Mouse (Mus musculus) hindbrain, embryonic 14.5 days (tissue): ENCODE measurements around the gene Cntfr. TPM values are rescaled to one million over a fixed set of nuclear protein-coding genes. Genes with fewer than 3 reads are reported as not detected.

Source experiments
- ATAC-seq: fragments of 200-750 bp; cut with Nextera tagmentation; 2 replicates; pipeline ENCODE4 v1.8.0; 2017; ENCODE audit warnings: moderate number of reproducible peaks, mild to moderate bottlenecking, moderate TSS enrichment, moderate library complexity; ENCODE audit not compliant: low FRiP score
- DNase-seq: peaks from one replicate; pipeline ENCODE4 v3.0.0-alpha.2; 2015; ENCODE audit warnings: low spot score
- H3K27ac ChIP-seq: fragments of 300-500 bp; sonication (generic); 2 replicates; pipeline ENCODE4 v1.5.1; 2014; ENCODE audit warnings: mild to moderate bottlenecking, moderate library complexity
- H3K27me3 ChIP-seq: fragments of 300-500 bp; sonication (generic); 2 replicates; pipeline ENCODE4 v1.6.1; 2014; ENCODE audit warnings: mild to moderate bottlenecking, low read length, mixed read lengths; ENCODE audit not compliant: control insufficient read depth, insufficient read depth
- H3K36me3 ChIP-seq: fragments of 300-500 bp; sonication (generic); replicated peaks from 2 replicates; pipeline ENCODE4 v1.6.1; 2014; ENCODE audit not compliant: control insufficient read depth, insufficient read depth
- H3K4me1 ChIP-seq: fragments of 300-500 bp; sonication (generic); replicated peaks from 2 replicates; pipeline ENCODE4 v1.6.1; 2014; ENCODE audit warnings: antibody characterized with exemption, low read length, mixed read lengths; ENCODE audit not compliant: control insufficient read depth, insufficient read depth
- H3K4me2 ChIP-seq: fragments of 300-500 bp; sonication (generic); replicated peaks from 2 replicates; pipeline ENCODE4 v1.6.1; 2014; ENCODE audit warnings: mild to moderate bottlenecking, moderate library complexity
- H3K4me3 ChIP-seq: fragments of 300-500 bp; sonication (generic); replicated peaks from 2 replicates; pipeline ENCODE4 v1.5.1; 2014; ENCODE audit warnings: mild to moderate bottlenecking, low read length
- H3K9ac ChIP-seq: fragments of 300-500 bp; sonication (generic); 2 replicates; pipeline ENCODE4 v1.6.1; 2014
- H3K9me3 ChIP-seq: fragments of 300-500 bp; sonication (generic); 2 replicates; pipeline ENCODE4 v1.6.1; 2016; ENCODE audit warnings: low read length; ENCODE audit not compliant: control insufficient read depth
- WGBS: fragments of 180-500 bp; shearing (Covaris S2); extraction: QIAGEN DNeasy Blood & Tissue Kit; methylation state at CpG from one replicate; pipeline ENCODE4 v1.1.7; 2014; 5-methylcytosine and 5-hydroxymethylcytosine counted together
- polyA plus RNA-seq: library from polyadenylated mRNA; unstranded; fragments of >200 nt; fragmentation: Nextera tagmentation; extraction: Ambion mirVana; gene quantifications from 2 replicates; pipeline ENCODE4 v1.2.1, GENCODE M21; 2014

Gene Cntfr
- polyA plus RNA-seq, 1 experiment from 2014 or later: 21.8 TPM

DNA sequence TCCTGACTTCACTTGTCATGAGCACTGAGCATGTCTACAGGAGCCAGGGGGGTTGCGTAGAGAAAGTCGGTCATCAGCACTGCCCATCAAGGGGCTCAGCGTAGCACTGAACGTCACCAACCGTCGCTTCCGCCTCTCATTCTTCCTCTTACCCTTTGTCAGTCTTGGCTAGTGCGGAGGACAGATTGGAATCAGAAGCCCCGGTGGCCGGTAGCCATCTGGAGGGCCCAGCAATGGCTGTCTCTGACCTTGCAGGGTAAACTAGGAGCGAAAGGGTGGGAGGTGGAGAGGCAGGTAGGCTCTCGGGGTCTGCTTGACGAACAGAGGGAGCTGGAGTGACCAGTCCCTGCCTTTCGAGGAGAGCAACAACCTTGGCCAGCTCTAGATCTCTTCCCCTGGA, 74.8 kb downstream of the Cntfr start:
- Histone ChIP-seq H3K4me1 (peaks cover 21% of the 10 kb centered on the region), H3K27me3 (no peaks in the 10 kb centered on the region), H3K4me3 (no peak overlapping the region), H3K9me3 (no peaks in the 10 kb centered on the region), H3K9ac (no peak overlapping the region), H3K27ac (no peak overlapping the region), H3K4me2 (no peak overlapping the region), H3K36me3 (no peaks in the 10 kb centered on the region)
- 88% methylated on average over 14 of the region's 14 CpGs for WGBS
- DNase-seq: no peak
- ATAC-seq: no peak

GRCm38 (mm10) chr4:41618916-41619746, 77.8 kb downstream of the Cntfr start:
- Histone ChIP-seq H3K36me3 (no peaks in the 10 kb centered on the region), H3K4me3 (no peak overlapping the region), H3K4me2 (no peak overlapping the region), H3K27me3 (no peaks in the 10 kb centered on the region), H3K27ac (peak overlapping the region; percentile 27), H3K4me1 (peaks cover 29% of the 10 kb centered on the region), H3K9me3 (no peaks in the 10 kb centered on the region), H3K9ac (no peak overlapping the region)
- ATAC-seq (peak; percentile 49; the same call in 1 of the 2 replicates), DNase-seq (peak; percentile 47)
- WGBS: 44% methylated on average over 12 of the region's 12 CpGs

DNA sequence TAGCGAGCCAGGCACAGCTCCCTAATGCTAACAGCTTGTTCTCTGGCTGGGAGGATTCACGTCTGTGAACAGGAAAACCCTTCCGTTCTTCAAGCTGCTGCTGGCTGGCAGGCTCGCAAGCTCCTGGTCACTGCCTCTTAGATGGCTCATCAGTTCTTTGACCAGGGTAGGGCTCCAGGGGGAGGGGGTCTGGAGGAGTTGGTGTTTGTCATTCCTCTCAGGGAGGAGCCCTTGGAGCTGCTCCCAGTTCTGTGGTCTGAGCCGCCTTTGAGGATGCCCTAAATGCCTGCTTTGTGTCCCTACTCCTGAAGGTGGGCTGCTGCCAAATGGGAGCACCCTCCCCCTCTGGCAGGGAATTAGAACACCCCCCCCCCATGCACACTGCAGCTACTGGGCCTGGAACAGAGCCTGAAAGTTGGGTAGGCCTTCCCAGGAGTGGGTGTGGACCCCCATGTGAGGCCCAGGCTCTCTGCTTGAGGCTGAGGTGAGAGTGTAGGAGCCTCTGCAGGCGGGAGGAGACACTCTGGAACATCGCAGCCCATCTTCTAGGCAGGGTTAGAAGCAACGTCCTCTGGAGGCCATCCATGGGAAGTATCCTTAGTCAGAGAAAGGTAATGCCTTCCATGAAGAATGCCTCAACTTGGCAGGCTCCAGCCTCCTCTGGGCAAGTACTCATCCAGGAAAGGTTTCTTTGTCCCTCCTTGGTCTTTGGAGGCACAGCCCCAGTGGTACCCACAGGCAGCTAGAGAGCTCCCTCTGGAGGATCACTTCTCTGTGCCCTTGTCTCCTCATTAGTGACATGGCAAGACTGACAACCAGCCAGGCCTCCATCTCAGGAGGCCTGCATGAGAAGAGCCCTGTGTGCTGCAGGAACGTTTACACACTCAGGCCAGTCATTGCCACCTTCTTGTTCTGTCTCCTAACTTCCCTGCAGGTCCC, 81.0 kb downstream of the Cntfr start:
- Histone ChIP-seq H3K9ac (no peak overlapping the region), H3K27ac (peak overlapping the region; percentile 66), H3K36me3 (no peaks in the 10 kb centered on the region), H3K4me2 (no peak overlapping the region), H3K4me3 (no peak overlapping the region), H3K4me1 (peaks cover 35% of the 10 kb centered on the region), H3K9me3 (no peaks in the 10 kb centered on the region), H3K27me3 (no peaks in the 10 kb centered on the region)
- ATAC-seq (peak; percentile 76), DNase-seq (peak; percentile 61)
- 53% methylated on average over 9 of the region's 9 CpGs for WGBS

GRCm38 (mm10) chr4:41614156-41614555, 82.7 kb downstream of the Cntfr start:
- no peaks in the 10 kb centered on the region for H3K27me3 ChIP-seq
- ATAC-seq: no peak
- H3K9ac ChIP-seq: no peak overlapping the region
- no peaks in the 10 kb centered on the region for H3K9me3 ChIP-seq
- no peak overlapping the region for H3K4me3 ChIP-seq
- no peaks in the 10 kb centered on the region for H3K36me3 ChIP-seq
- DNase-seq: peak; percentile 87
- 0 out of 2 replicates have a peak overlapping the region, but pooled peaks have one; percentile 7 for H3K27ac ChIP-seq
- peaks cover 29% of the 10 kb centered on the region for H3K4me1 ChIP-seq
- 5% methylated on average over 7 of the region's 7 CpGs for WGBS
- no peak overlapping the region for H3K4me2 ChIP-seq

DNA sequence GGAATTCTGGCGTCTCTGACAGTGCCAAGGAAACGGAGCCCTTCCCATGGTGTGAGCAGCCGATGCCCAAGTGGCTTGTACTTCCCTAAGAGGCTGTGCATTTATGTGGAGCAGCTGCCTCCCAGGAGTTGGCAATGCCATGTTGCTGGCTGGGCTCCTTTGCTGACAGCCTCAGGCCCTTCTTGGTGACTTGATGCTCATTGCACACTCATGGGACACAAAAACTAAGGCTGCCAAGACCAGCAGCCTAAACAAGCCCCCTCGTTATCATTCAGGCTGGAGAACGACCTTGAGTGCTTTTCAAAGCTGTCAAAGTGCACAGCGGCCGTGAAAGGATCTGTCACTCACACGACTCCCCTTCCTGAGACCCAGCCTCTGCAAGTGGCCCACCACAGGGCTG, 84.7 kb downstream of the Cntfr start:
- Histone ChIP-seq H3K36me3 (no peaks in the 10 kb centered on the region), H3K4me1 (peaks cover 14% of the 10 kb centered on the region; the same call in 1 of the 2 replicates), H3K27me3 (no peaks in the 10 kb centered on the region), H3K9ac (no peak overlapping the region), H3K4me2 (no peak overlapping the region), H3K27ac (peak overlapping the region; percentile 23; the same call in 1 of the 2 replicates), H3K4me3 (no peak overlapping the region), H3K9me3 (no peaks in the 10 kb centered on the region)
- 15% methylated on average over 8 of the region's 8 CpGs for WGBS
- ATAC-seq (peak; percentile 72), DNase-seq (peak; percentile 73)

GRCm38 (mm10) chr4:41610594-41610980, 86.3 kb downstream of the Cntfr start:
- WGBS: 39% methylated on average over 6 of the region's 6 CpGs
- DNase-seq: no peak
- no peak overlapping the region for H3K4me3 ChIP-seq
- no peak overlapping the region for H3K27ac ChIP-seq
- no peak for ATAC-seq
- H3K4me1 ChIP-seq: peaks cover 14% of the 10 kb centered on the region; the same call in 1 of the 2 replicates
- H3K27me3 ChIP-seq: no peaks in the 10 kb centered on the region
- H3K9ac ChIP-seq: no peak overlapping the region
- no peaks in the 10 kb centered on the region for H3K36me3 ChIP-seq
- no peaks in the 10 kb centered on the region for H3K9me3 ChIP-seq
- no peak overlapping the region for H3K4me2 ChIP-seq

GRCm38 (mm10) chr4:41609681-41610593, 87.0 kb downstream of the Cntfr start:
- Histone ChIP-seq H3K27me3 (no peaks in the 10 kb centered on the region), H3K9me3 (no peaks in the 10 kb centered on the region), H3K4me3 (no peak overlapping the region), H3K4me1 (peaks cover 12% of the 10 kb centered on the region; the same call in 1 of the 2 replicates), H3K4me2 (no peak overlapping the region), H3K27ac (no peak overlapping the region), H3K36me3 (no peaks in the 10 kb centered on the region), H3K9ac (no peak overlapping the region)
- ATAC-seq (no peak), DNase-seq (no peak)
- 72% methylated on average over 10 of the region's 10 CpGs for WGBS
